Mouse (Mus musculus): ENCODE results near the gene Isca2.

Isca2 gene

GRCm38 (mm10) chr12:84772726-84773441 lies at the start of gene Isca2, which contains the start of gene Npc2:
TSS of gene Isca2 (plus strand) at chr12:84773251.
TSS of gene Npc2 (minus strand) at chr12:84773152.
- peak; percentile 99 for DNase-seq (ENCODE audit: low read depth, low spot score)

DNA sequence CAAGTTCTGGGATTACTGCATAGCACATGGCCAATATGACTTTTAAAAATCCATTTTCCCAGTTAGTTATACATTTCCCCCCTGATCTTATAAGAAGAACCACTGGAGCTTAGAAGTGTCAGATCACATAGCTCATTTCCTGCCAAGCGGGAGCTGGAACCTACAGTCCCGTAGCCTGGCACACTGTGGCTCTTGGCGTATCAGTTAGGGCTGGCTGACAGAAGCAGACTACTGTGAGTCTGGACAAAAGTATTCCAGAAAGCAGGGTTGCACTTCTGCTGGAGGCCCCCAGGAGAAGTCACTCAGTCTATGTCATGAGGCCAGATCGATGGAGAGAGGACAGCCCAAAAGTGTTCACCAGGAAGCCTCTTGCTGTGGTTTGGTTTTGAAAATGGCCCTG lies 46.7 kb upstream of the Isca2 start:
- DNase-seq (ENCODE audit: low read depth, low spot score): no peak

DNA sequence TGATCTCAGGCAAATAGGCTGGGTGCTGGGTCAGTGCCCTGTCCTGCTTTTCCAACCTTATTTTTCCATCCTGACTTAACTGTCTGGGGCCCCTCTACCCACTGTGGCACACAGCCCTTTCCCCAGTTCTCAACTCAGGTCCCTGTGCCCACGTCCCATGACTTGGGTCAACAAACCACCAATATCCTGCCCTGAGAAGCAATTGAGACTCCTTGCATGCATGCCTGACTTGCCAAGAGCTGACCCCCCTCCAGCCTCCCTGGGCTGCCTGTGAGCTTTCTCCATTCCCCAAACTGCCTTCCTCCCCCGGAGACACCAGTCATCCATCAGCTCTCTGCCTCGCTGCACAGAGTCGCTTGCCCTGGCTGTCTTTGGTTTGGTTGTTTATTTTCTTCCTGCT lies 46.1 kb upstream of the Isca2 start:
- DNase-seq (ENCODE audit: low read depth, low spot score): no peak

DNA sequence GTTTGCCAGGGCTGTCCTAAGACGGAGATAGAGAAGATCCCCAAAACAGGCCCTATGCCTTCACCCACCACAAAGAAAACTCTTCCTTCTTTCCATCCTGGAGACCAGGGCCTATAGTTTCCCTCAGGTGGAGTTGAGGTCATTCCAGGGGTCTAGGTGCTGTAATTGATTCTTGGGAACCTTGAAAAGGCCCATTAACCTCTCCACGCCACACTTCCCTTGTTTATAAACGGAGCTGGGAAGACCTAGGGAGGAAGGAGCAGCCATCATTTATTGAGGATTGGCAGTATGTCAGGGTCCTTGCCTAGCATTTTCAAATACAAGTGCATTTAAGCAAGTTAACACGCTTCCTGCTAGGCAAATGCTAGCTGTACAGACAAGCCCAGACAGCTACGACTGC lies 45.6 kb upstream of the Isca2 start:
- no peak for DNase-seq (ENCODE audit: low read depth, low spot score)

DNA sequence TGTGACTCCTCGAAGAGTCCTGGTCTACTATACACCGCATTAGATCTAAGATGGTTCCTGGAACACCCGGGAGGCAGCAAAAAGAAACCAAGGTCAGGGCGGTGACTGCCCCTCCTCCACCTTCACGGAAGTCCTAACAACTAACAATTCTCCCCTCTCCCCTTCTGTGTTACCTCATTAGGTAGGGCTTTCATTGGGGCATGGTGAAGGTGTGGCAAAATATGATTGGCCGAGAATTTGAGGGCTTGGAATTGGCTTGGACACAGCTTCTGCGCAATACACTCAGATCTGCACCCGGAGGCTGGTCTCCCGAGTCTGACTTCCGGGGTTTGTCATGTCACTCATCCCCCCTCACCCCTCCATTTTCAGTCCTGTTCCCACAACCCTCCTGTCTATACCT lies 44.6 kb upstream of the Isca2 start:
- DNase-seq (ENCODE audit: low read depth, low spot score): no peak

DNA sequence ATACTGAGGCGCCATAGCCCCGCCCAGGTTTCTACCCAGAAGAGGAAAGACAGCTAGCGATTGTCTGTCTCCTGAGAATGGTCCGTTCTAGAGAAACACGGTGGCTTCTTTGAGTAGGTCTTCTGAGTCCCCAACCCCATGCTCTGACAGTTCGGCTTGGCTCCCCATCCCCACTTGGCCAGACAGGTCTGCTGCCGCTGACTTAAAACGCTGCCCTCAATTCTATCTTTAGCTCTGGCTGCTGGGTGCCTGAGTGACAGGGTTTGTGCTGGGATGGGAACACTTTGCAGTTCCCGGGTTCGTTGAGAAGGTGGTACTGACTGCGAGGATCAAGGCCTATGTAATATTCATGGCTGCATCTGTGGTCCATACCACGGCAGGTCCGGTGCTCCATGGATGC lies 39.7 kb upstream of the Isca2 start:
- DNase-seq (ENCODE audit: low read depth, low spot score): no peak

DNA sequence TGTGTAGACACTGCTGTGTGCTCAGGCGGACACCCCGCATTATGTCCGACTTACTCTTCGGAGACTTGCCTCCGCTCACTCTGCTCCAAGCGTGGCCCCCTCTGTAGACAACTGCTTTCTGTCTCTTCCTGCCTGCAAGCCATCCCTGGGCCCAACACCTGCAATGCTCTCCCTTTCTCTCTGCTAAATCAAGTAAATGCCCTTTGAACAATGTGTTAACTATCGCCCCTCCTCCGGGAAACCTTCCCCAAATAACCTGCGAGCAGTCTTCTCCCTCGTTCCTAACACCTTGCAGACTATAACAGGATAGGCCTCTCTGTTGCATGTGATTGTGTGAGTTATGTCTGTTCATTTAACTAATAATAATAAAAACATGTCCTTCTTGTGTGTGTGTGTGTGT lies 29.6 kb upstream of the Isca2 start:
- no peak for DNase-seq (ENCODE audit: low read depth, low spot score)

- DNase-seq (ENCODE audit: low read depth, low spot score): no peak
Observed at GRCm38 (mm10) chr12:84745700-84746099, 27.4 kb upstream of the Isca2 start.

DNA sequence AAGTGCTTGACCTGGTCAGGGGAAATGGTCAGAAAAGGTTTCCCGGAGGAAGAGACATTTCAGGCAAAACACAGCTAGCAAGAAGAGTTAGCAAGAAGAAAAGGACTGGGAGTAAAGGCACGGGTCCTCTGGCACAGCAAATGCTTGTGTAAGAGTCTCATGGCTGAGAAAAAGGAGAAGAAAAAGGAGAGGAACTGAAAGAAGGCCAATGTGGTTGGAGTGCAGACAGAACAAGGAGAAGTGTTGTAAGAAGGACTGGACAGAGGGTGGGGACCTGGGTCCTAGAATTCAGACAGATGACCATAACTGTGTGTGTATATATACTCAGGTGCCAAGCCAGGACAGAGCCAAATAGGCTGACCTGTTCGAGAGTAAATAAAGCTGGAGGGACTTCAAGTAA lies 24.9 kb upstream of the Isca2 start:
- peak; percentile 27 for DNase-seq (ENCODE audit: low read depth, low spot score)

DNA sequence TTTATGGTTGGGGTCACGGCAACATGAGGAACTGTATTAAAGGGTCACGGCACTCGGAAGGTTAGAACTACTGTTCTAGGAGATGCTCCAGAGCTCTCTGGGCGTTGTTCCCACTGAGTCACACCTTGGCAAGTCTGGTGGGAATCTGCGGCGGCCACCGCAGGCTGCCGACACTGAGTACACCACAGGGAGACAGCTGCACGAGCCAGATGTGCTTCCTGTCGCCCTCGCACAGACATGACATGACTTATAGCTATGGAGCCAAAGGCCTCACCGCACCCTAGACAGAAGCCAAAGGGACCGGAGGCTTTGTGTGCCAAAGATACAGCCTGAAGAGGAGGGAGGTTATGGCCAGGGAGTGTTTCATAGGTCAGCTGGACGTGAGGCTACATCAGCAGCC lies 22.4 kb upstream of the Isca2 start:
- DNase-seq (ENCODE audit: low read depth, low spot score): peak; percentile 42

GRCm38 (mm10) chr12:84752131-84752977 lies 20.7 kb upstream of the Isca2 start:
- no peak for DNase-seq (ENCODE audit: low read depth, low spot score)

GRCm38 (mm10) chr12:84755008-84755695 lies 17.9 kb upstream of the Isca2 start:
- peak; percentile 22 for DNase-seq (ENCODE audit: low read depth, low spot score)

- DNase-seq (ENCODE audit: low read depth, low spot score): no peak
Observed at GRCm38 (mm10) chr12:84756016-84756415, 17.0 kb upstream of the Isca2 start.

GRCm38 (mm10) chr12:84759063-84759462 lies 14.0 kb upstream of the Isca2 start:
- no peak for DNase-seq (ENCODE audit: low read depth, low spot score)

GRCm38 (mm10) chr12:84762532-84762931 lies 10.5 kb upstream of the Isca2 start:
- no peak for DNase-seq (ENCODE audit: low read depth, low spot score)

DNA sequence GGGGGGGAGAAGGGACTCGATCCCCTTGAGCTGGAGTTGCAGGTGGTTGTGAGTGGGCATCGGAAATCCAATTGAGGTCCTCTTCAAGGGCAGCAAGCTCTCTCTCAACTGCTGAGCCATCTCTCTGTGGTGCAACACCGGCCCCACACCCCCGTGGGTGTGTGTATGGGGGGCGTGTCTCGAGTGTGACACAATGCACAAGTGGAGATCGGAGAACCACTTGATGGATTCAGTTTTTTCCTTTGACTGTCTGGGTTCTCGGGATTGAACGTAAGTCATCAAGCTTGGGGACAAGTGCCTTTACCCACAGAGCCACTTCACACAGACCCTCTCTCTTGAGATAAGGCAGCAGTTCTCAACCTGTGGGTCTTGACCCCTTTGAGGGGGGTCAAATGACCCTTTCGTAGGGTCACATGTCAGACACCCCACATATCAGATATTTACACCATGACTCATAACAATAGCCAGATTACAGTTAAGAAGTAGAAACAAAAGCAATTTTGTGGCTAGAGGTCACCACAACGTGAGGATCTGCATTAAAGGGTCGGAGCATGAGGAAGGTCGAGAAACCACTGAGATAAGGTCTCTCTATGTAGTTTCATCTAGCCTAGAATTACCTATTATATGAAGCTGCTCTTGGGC lies 9.4 kb upstream of the Isca2 start:
- DNase-seq (ENCODE audit: low read depth, low spot score): no peak

GRCm38 (mm10) chr12:84764756-84765155 lies 8.3 kb upstream of the Isca2 start:
- no peak for DNase-seq (ENCODE audit: low read depth, low spot score)

GRCm38 (mm10) chr12:84765506-84765905 lies 7.5 kb upstream of the Isca2 start:
- no peak for DNase-seq (ENCODE audit: low read depth, low spot score)

GRCm38 (mm10) chr12:84766113-84766735 lies 6.8 kb upstream of the Isca2 start:
- DNase-seq (ENCODE audit: low read depth, low spot score): no peak

DNA sequence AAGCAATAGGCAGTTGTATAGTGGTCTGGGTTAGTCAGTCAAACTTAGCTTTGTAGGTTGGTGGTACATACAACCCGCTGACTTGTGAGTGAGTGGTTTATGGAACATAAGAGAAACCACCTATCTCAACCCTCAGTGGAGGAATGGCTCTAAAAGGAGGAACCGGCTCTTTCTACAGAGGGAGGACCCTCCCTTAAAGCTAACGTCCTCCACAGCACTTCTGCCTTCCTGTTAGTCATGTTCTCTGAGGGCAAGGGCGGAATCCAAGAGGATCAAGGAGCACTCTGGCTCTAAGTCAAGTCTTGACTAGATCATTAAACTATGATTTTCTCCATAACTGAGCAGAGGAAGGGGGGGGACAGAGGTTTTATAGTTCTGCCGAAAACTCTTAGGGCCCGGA lies 5.5 kb upstream of the Isca2 start:
- no peak for DNase-seq (ENCODE audit: low read depth, low spot score)

DNA sequence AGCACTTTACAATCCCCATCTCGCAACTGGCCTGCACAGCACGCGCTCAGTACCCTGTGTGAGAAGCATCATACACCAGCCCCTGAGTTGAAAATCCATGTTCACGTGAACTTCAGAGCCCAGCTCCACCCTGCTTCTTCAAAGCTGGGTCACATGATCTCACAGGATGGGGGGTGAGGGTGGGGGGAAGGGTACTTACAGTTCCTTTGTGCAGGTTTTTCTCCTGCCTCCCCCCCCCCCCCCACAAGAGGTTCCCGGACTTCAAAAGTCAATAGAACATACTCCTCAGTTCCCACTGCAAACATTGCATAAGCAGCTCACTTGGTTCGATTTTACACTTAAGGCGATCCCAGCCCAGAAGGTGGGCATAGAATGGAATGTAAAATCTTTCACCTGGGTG lies 3.4 kb upstream of the Isca2 start:
- DNase-seq (ENCODE audit: low read depth, low spot score): no peak
